Mouse (Mus musculus) liver, embryonic 12.5 days (tissue): Measurements from ENCODE around the gene Hipk3. TPM values are rescaled to one million over a fixed set of nuclear protein-coding genes. Genes with fewer than 3 reads are reported as not detected.

ENCODE experiments used
- ATAC-seq: fragments of 200-750 bp; cut with Nextera tagmentation; 2 replicates; pipeline ENCODE4 v1.8.0; 2017; ENCODE audit warnings: moderate number of reproducible peaks, mild to moderate bottlenecking, moderate library complexity
- H3K27ac ChIP-seq: fragments of 300-500 bp; sonication (generic); 2 replicates; pipeline ENCODE4 v1.5.1; 2016; ENCODE audit warnings: mild to moderate bottlenecking
- H3K27me3 ChIP-seq: fragments of 300-500 bp; sonication (generic); replicated peaks from 2 replicates; pipeline ENCODE4 v1.6.1; 2016; ENCODE audit warnings: mild to moderate bottlenecking, moderate library complexity
- H3K36me3 ChIP-seq: fragments of 300-500 bp; sonication (generic); 2 replicates; pipeline ENCODE4 v1.6.1; 2016; ENCODE audit warnings: mild to moderate bottlenecking, moderate library complexity
- H3K4me1 ChIP-seq: fragments of 300-500 bp; sonication (generic); 2 replicates; pipeline ENCODE4 v1.6.1; 2016
- H3K4me2 ChIP-seq: fragments of 300-500 bp; sonication (generic); 2 replicates; pipeline ENCODE4 v1.6.1; 2016; ENCODE audit warnings: mild to moderate bottlenecking, moderate library complexity
- H3K4me3 ChIP-seq: fragments of 300-500 bp; sonication (generic); 2 replicates; pipeline ENCODE4 v1.5.1; 2016; ENCODE audit warnings: mild to moderate bottlenecking, moderate library complexity
- H3K9ac ChIP-seq: fragments of 300-500 bp; sonication (generic); 2 replicates; pipeline ENCODE4 v1.6.1; 2016; ENCODE audit warnings: mild to moderate bottlenecking, moderate library complexity
- H3K9me3 ChIP-seq: fragments of 300-500 bp; sonication (generic); replicated peaks from 2 replicates; pipeline ENCODE4 v1.6.1; 2016; ENCODE audit warnings: mild to moderate bottlenecking, moderate library complexity
- WGBS: fragments of 180-500 bp; shearing (Covaris S2); methylation state at CpG from one replicate; pipeline ENCODE4 v1.1.7; 2016; ENCODE audit not compliant: insufficient replicate concordance; 5-methylcytosine and 5-hydroxymethylcytosine counted together
- microRNA counts: library from miRNA; unstranded; fragments of <30 nt; microRNA quantifications from one replicate; lab custom pipeline; 2017
- microRNA-seq: library from miRNA; unstranded; fragments of <30 nt; microRNA quantifications from one replicate; pipeline ENCODE4, GENCODE M21; 2017
- polyA plus RNA-seq: library from polyadenylated mRNA; unstranded; fragments of >200 nt; fragmentation: Nextera tagmentation; extraction: Ambion mirVana; gene quantifications from 2 replicates; pipeline ENCODE4 v1.2.1, GENCODE M21; 2016

Gene Hipk3
- polyA plus RNA-seq, 1 experiment from 2014 or later = 14.0 TPM

DNA sequence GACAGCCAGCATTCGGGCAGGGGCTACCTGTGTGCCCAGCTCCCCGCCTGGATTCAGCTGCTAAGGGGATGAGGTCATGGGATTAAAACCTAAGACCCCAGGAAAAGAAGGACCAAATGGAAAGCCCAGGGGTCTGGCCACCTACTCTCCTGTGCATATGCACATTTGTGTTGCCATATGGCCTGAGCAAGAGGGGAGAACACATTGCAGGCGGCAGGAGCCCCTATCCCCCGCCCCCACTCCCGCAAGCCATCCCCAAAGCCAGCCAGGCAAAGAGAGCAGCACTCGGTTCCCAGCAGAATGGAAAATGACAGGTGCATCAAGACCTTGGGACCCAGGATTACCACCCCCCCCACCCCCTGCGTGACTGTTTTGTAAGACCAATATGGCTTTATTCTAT, 114.9 kb downstream of the Hipk3 start:
- no peaks in the 10 kb centered on the region for H3K36me3 ChIP-seq

DNA sequence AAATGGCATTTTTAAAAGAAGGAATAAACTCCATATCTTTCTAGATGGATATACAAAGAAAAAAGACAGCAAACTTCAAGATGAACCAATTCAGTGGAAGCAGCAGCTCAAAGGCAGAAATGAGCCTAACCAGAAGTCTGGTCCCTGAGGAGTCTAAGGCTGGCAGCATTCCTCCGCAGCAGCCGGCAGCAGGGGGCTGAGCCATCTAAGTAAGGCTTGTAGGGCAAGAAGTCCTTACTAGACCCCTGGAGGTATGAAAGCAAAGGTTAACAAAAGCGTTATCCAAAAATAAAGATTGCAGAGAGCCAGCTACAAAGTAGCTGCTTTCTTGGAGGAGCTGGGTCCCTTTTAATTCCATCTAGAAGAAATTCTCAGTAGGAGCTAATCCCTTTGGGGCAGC, 115.5 kb downstream of the Hipk3 start:
- 18% methylated on average over 3 of the region's 3 CpGs for WGBS
- H3K9me3 ChIP-seq = no peaks in the 10 kb centered on the region
- no peak overlapping the region for H3K27ac ChIP-seq
- no peak for ATAC-seq
- no peak overlapping the region for H3K9ac ChIP-seq
- H3K4me2 ChIP-seq = no peak overlapping the region
- H3K4me3 ChIP-seq = no peak overlapping the region
- H3K27me3 ChIP-seq = peaks cover 11% of the 10 kb centered on the region
- no peaks in the 10 kb centered on the region for H3K4me1 ChIP-seq
- H3K36me3 ChIP-seq = no peaks in the 10 kb centered on the region

More for the DNA sequence above, 114.9 kb downstream of the Hipk3 start:
- Histone ChIP-seq H3K4me3 (no peak overlapping the region), H3K27ac (no peak overlapping the region), H3K4me1 (no peaks in the 10 kb centered on the region), H3K4me2 (no peak overlapping the region), H3K9me3 (no peaks in the 10 kb centered on the region), H3K9ac (no peak overlapping the region), H3K27me3 (peaks cover 11% of the 10 kb centered on the region)
- no peak for ATAC-seq
- 20% methylated on average over 7 of the region's 7 CpGs for WGBS

DNA sequence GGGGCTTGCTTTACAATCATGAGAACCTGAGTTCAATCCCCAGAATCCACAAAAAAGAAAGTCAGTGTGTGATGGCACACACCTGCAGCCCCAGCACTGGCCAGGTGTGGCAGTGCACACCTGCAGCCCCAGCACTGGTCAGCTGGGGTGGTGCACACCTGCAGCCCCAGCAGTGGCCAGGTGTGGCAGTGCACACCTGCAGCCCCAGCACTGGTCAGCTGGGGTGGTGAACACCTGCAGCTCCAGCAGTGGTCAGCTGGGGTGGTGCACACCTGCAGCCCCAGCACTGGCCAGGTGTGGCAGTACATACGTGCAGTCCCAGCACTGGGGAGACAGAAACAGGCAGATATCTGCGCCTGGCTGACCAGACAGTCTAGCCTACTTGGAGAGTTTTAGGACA, 116.3 kb downstream of the Hipk3 start:
- 45% methylated on average over 2 of the region's 2 CpGs for WGBS
- H3K4me3 ChIP-seq = no peak overlapping the region
- H3K9ac ChIP-seq = no peak overlapping the region
- no peaks in the 10 kb centered on the region for H3K36me3 ChIP-seq
- H3K9me3 ChIP-seq = no peaks in the 10 kb centered on the region
- no peaks in the 10 kb centered on the region for H3K4me1 ChIP-seq
- H3K27me3 ChIP-seq = peaks cover 11% of the 10 kb centered on the region
- no peak overlapping the region for H3K4me2 ChIP-seq
- ATAC-seq = no peak
- no peak overlapping the region for H3K27ac ChIP-seq

MicroRNAs within 50 kb of the gene (microRNA counts, 519-probe panel; counts per million panel counts)
- 582 counts per million, percentile 70 among the panel's probes with 10 or more counts for microRNA mmu-miR-1902 (lab: Ali Mortazavi, UCI)

Small RNAs within 50 kb of the gene (microRNA-seq; reads per million reads assigned to microRNA genes)
- not detected for gene Mir1902

Other genes with a start within 250 kb of the Hipk3 start
- gene D430041D05Rik, start 83.4 kb downstream of the Hipk3 start, polyA plus RNA-seq = 0.02 and 0.20 TPM in 2 replicates
- 39.4 and 43.2 TPM in 2 replicates for gene Cstf3, start 96.1 kb upstream of the Hipk3 start, polyA plus RNA-seq
- gene Tcp11l1, start 217.7 kb upstream of the Hipk3 start, polyA plus RNA-seq = 11.0 and 12.2 TPM in 2 replicates
- not detected in 2 replicates for gene Pin1rt1, start 221.9 kb upstream of the Hipk3 start, polyA plus RNA-seq
- 9.3 and 10.7 TPM in 2 replicates for gene Depdc7, start 248.4 kb upstream of the Hipk3 start, polyA plus RNA-seq